Mouse (Mus musculus) MEL (cell line): ENCODE measurements around the gene Pard3.

Experiments
- BHLHE40 ChIP-seq: IDR thresholded peaks from 2 replicates; pipeline ENCODE4 v1.6.1; 2012; ENCODE audit warnings: low read depth, mild to moderate bottlenecking, inconsistent platforms, low read length, improper control_type of control experiment, borderline replicate concordance
- CTCF ChIP-seq, 3 experiments: IDR thresholded peaks in 2 of 3; conservative IDR thresholded peaks in 1 of 3; 2 replicates each; pipeline ENCODE4 v1.5.1; 2011 to 2012; ENCODE audit warnings: low read length in 3 of 3, low read depth in 2 of 3, mild to moderate bottlenecking in 2 of 3, improper control_type of control experiment in 1 of 3, inconsistent platforms in 1 of 3, mixed read lengths in 1 of 3, moderate library complexity in 1 of 3; ENCODE audit not compliant: control insufficient read depth in 1 of 3, insufficient read depth in 1 of 3, poor library complexity in 1 of 3, severe bottlenecking in 1 of 3
- ELF1 ChIP-seq: IDR thresholded peaks from 2 replicates; pipeline ENCODE4 v1.6.1; 2014; ENCODE audit warnings: low read depth, mild to moderate bottlenecking, inconsistent platforms, low read length, improper control_type of control experiment, moderate library complexity
- JUND ChIP-seq: IDR thresholded peaks from 2 replicates; pipeline ENCODE4 v1.6.1; 2011; ENCODE audit warnings: low read depth, mild to moderate bottlenecking, improper control_type of control experiment, low read length
- MAFK ChIP-seq: IDR thresholded peaks from 2 replicates; pipeline ENCODE4 v1.6.1; 2011; ENCODE audit warnings: low read depth, mild to moderate bottlenecking, low read length, improper control_type of control experiment, borderline replicate concordance
- MAX ChIP-seq: IDR thresholded peaks from 2 replicates; pipeline ENCODE4 v1.6.1; 2011; ENCODE audit warnings: low read length, improper control_type of control experiment
- MAZ ChIP-seq: IDR thresholded peaks from 2 replicates; pipeline ENCODE4 v1.6.1; 2012; ENCODE audit warnings: low read depth, mild to moderate bottlenecking, inconsistent platforms, low read length, improper control_type of control experiment
- NRF1 ChIP-seq: IDR thresholded peaks from 2 replicates; pipeline ENCODE4 v1.6.1; 2014; ENCODE audit warnings: low read depth, mild to moderate bottlenecking, inconsistent platforms, low read length, improper control_type of control experiment, moderate library complexity; ENCODE audit not compliant: poor library complexity, insufficient read depth, severe bottlenecking
- POLR2A ChIP-seq, 2 experiments: IDR thresholded peaks; 2 replicates each; pipeline ENCODE4 v1.6.1; 2011 to 2012; ENCODE audit warnings: low read length in 2 of 2, mild to moderate bottlenecking in 2 of 2, control low read depth in 1 of 2, improper control_type of control experiment in 1 of 2, low read depth in 1 of 2, moderate library complexity in 1 of 2; ENCODE audit not compliant: control insufficient read depth in 1 of 2, insufficient read depth in 1 of 2, poor library complexity in 1 of 2
- POLR2AphosphoS2 ChIP-seq: IDR thresholded peaks from 2 replicates; pipeline ENCODE4 v1.6.1; 2011; ENCODE audit warnings: low read length, improper control_type of control experiment
- POLR2AphosphoS5 ChIP-seq: IDR thresholded peaks from 2 replicates; pipeline ENCODE4 v1.6.1; 2012; ENCODE audit warnings: low read depth, borderline replicate concordance, mild to moderate bottlenecking, inconsistent platforms, low read length, moderate library complexity, mixed read lengths
- RAD21 ChIP-seq: IDR thresholded peaks from 2 replicates; pipeline ENCODE4 v1.6.1; 2011; ENCODE audit warnings: mild to moderate bottlenecking, low read depth, low read length, improper control_type of control experiment
- RCOR1 ChIP-seq: IDR thresholded peaks from 2 replicates; pipeline ENCODE4 v1.6.1; 2012; ENCODE audit warnings: low read depth, mild to moderate bottlenecking, inconsistent platforms, low read length, improper control_type of control experiment

DNA sequence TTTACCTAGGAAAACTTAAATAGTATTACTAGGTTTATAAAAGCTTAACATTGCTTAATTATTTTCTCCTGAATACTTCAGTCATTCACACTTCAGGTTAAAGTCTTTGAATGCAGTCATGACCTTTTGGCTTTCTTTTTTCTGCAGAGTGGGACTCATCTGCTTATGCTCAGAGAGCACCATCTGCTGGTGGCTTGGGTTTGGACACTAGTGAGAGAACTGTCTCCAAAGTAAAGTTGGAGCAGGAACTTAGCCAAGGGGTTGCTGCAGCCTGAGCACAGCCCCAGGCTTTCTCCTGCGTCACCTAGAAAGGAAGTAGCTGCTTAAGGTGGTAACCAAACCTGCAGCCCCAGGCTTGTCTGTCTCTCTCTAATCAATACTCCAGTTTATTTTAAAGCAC lies 75.5 kb downstream of the Pard3 start:
- TF ChIP-seq MAZ: no peak
- TF ChIP-seq MAFK: no peak
- no peak for TF ChIP-seq ELF1
- peak in 2 of 3 experiments; percentile 19 to 32; a peak in 3 of 6 replicates for TF ChIP-seq CTCF (IDR thresholded peaks at IDR 0.05 in 2 of 3, conservative IDR thresholded peaks at IDR 0.05 in 1 of 3; ENCODE audit: control insufficient read depth in 1 of 3, insufficient read depth in 1 of 3, low read depth in 2 of 3, low read length in 3 of 3, poor library complexity in 1 of 3, severe bottlenecking in 1 of 3)
- TF ChIP-seq POLR2AphosphoS5: no peak
- no peak for TF ChIP-seq RCOR1
- TF ChIP-seq JUND: no peak
- TF ChIP-seq POLR2AphosphoS2: no peak
- TF ChIP-seq BHLHE40: no peak
- no peak for TF ChIP-seq NRF1
- no peak for TF ChIP-seq MAX
- no peak for TF ChIP-seq POLR2A (IDR thresholded peaks at IDR 0.05; ENCODE audit: control insufficient read depth in 1 of 2, insufficient read depth in 1 of 2, low read depth in 1 of 2, low read length in 2 of 2, poor library complexity in 1 of 2)
- TF ChIP-seq RAD21: no peak; the same call in 1 of the 2 replicates
